Mouse (Mus musculus): ENCODE measurements at regions not wholly inside any gene's neighbourhood (a gene's known extent, or its start where the extent isn't known, plus 50 kb on each side); places are given as distances from the start of the nearest gene placed in this dataset.
A peak's percentile ranks its signal among the peaks of the same experiment; 100 is the strongest.

GRCm38 (mm10) chr2:93135324-93135723 lies 52.0 kb upstream of the Trp53i11 start:
- DNase-seq (ENCODE audit: low spot score in 2 of 2) = no peak

GRCm38 (mm10) chr2:93133301-93133971 lies 53.9 kb upstream of the Trp53i11 start:
- DNase-seq (ENCODE audit: low spot score in 2 of 2) = no peak

- DNase-seq (ENCODE audit: low spot score in 2 of 2) = no peak
Measured at GRCm38 (mm10) chr2:93131825-93132623, 55.3 kb upstream of the Trp53i11 start.

- DNase-seq (ENCODE audit: low spot score in 2 of 2) = no peak
Measured at GRCm38 (mm10) chr2:93131236-93131635, 56.1 kb upstream of the Trp53i11 start.

- no peak for DNase-seq (ENCODE audit: low spot score in 2 of 2)
Measured at GRCm38 (mm10) chr2:93129176-93129575, 58.2 kb upstream of the Trp53i11 start.

- DNase-seq (ENCODE audit: low spot score in 2 of 2) = peak in 1 of 2 experiments; percentile 34
Measured at GRCm38 (mm10) chr2:93126595-93127165, 60.7 kb upstream of the Trp53i11 start.

GRCm38 (mm10) chr2:93126112-93126511 lies 61.2 kb upstream of the Trp53i11 start:
- no peak for DNase-seq (ENCODE audit: low spot score in 2 of 2)

- DNase-seq (ENCODE audit: low spot score in 2 of 2) = no peak
Measured at GRCm38 (mm10) chr2:93124866-93125467, 62.4 kb upstream of the Trp53i11 start.

- DNase-seq (ENCODE audit: low spot score in 2 of 2) = no peak
Measured at GRCm38 (mm10) chr2:93123829-93124228, 63.5 kb upstream of the Trp53i11 start.

- DNase-seq (ENCODE audit: low spot score in 2 of 2) = no peak
Measured at GRCm38 (mm10) chr2:93120386-93120785, 67.0 kb upstream of the Trp53i11 start.

- no peak for DNase-seq (ENCODE audit: low spot score in 2 of 2)
Measured at GRCm38 (mm10) chr2:93119001-93119400, 68.3 kb upstream of the Trp53i11 start.

GRCm38 (mm10) chr2:93115303-93115702 lies 69.3 kb upstream of the Prdm11 start:
- no peak for DNase-seq (ENCODE audit: low spot score in 2 of 2)

- no peak for DNase-seq (ENCODE audit: low spot score in 2 of 2)
Measured at GRCm38 (mm10) chr2:93113929-93114328, 68.0 kb upstream of the Prdm11 start.

- no peak for DNase-seq (ENCODE audit: low spot score in 2 of 2)
Measured at GRCm38 (mm10) chr2:93112320-93112719, 66.4 kb upstream of the Prdm11 start.

GRCm38 (mm10) chr2:93110898-93111297 lies 64.9 kb upstream of the Prdm11 start:
- DNase-seq (ENCODE audit: low spot score in 2 of 2) = peak in 1 of 2 experiments; percentile 61

GRCm38 (mm10) chr2:93106581-93106980 lies 60.6 kb upstream of the Prdm11 start:
- no peak for DNase-seq (ENCODE audit: low spot score in 2 of 2)

- DNase-seq (ENCODE audit: low spot score in 2 of 2) = no peak
Measured at GRCm38 (mm10) chr2:93101991-93102390, 56.0 kb upstream of the Prdm11 start.

GRCm38 (mm10) chr2:93099780-93100179 lies 53.8 kb upstream of the Prdm11 start:
- no peak for DNase-seq (ENCODE audit: low spot score in 2 of 2)

GRCm38 (mm10) chr2:93097016-93097415 lies 51.0 kb upstream of the Prdm11 start:
- DNase-seq (ENCODE audit: low spot score in 2 of 2) = no peak

GRCm38 (mm10) chr2:93096078-93096729 lies 50.2 kb upstream of the Prdm11 start:
- DNase-seq (ENCODE audit: low spot score in 2 of 2) = no peak
